In the genomic region with DNA sequence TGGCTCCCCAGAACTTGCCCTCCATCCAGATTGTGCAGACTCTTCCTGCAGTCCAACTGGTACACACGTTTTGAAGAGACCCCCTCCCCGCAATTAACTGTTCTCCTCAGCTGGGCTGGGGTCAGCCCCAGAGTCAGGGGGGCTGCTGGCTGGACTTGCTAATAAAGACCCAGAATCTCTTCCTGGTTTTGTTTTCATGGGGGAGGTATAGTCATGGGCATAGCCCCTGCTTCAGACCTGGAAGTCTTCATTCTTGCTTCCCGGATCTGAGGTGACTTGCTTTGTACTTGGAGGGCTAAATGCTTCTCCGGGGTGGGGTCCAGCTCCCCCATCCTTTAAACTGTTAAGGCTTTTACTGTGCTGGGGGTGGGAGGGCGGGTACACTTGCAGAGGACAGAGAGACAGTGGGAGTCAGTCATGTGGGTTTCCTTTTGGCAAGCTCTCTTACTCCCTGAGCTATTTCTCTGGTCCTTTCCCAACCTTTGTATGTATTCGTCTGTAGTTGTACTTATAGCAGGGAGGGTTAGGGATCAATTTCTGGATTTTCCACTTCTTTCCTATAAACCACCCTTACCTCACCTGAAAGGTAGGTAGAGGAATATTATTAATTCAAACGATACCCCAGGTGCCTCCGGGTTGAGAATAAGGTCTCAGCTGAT, we compare ENCODE assay signal across 8 mouse cellular contexts. TPM values are rescaled to one million over a fixed set of nuclear protein-coding genes. Genes with fewer than 3 reads are reported as not detected.
DNase-seq lines count a peak whose midpoint lies in the region; ATAC-seq and TF ChIP-seq lines count a peak whose summit lies in the region.

A gene (plus strand): TSS at position 205 of the 659 bp plus-strand sequence.

- ATAC-seq in lung, embryonic 14.5 days (ENCODE audit: insufficient read depth) = no peak
- ATAC-seq in forebrain, embryonic 13.5 days = no peak
- no peak for ATAC-seq in neural tube, embryonic 15.5 days (ENCODE audit: low FRiP score)
- no peak for ATAC-seq in megakaryocyte progenitor cell, adult 5-6 weeks (replicated peaks; ENCODE audit: poor library complexity)

- peaks cover 37% of the 10 kb centered on the region for H3K36me3 ChIP-seq in lung, embryonic 14.5 days (ENCODE audit: insufficient read depth)
- peaks cover 43% of the 10 kb centered on the region for H3K36me3 ChIP-seq in forebrain, embryonic 13.5 days (ENCODE audit: poor library complexity, severe bottlenecking)
- peaks cover 31% of the 10 kb centered on the region for H3K36me3 ChIP-seq in neural tube, embryonic 15.5 days

- no peak for DNase-seq in lung, embryonic 14.5 days
- no peak for DNase-seq in lung, postnatal 14 days
- DNase-seq in left cerebral cortex, postnatal 10 days (ENCODE audit: extremely low spot score in 1 of 2, low spot score in 2 of 2) = no peak
- DNase-seq in ovary, postnatal 14 days (ENCODE audit: low spot score) = no peak
- DNase-seq in adrenal gland, adult 8-10 months = no peak

- no peak for TF ChIP-seq CTCF in lung, embryonic 14.5 days (IDR thresholded peaks at IDR 0.05; ENCODE audit: low read depth)

- H3K27me3 ChIP-seq in lung, embryonic 14.5 days (ENCODE audit: insufficient read depth, low read length) = no peaks in the 10 kb centered on the region
- no peaks in the 10 kb centered on the region for H3K27me3 ChIP-seq in forebrain, embryonic 13.5 days
- no peaks in the 10 kb centered on the region for H3K27me3 ChIP-seq in neural tube, embryonic 15.5 days (replicated peaks)

- intact Hi-C loops in left cerebral cortex, postnatal 10 days (cut with DNase I) = no loop called here

- H3K9me3 ChIP-seq in lung, embryonic 14.5 days (ENCODE audit: low read depth, low read length) = no peaks in the 10 kb centered on the region
- H3K9me3 ChIP-seq in forebrain, embryonic 13.5 days (replicated peaks) = no peaks in the 10 kb centered on the region
- no peaks in the 10 kb centered on the region for H3K9me3 ChIP-seq in neural tube, embryonic 15.5 days (replicated peaks)

- H3K4me2 ChIP-seq in lung, embryonic 14.5 days = peak within 1 kb of the TSS; percentile 53
- peak within 1 kb of the TSS; percentile 74 for H3K4me2 ChIP-seq in forebrain, embryonic 13.5 days
- H3K4me2 ChIP-seq in neural tube, embryonic 15.5 days = peak within 1 kb of the TSS; percentile 95

- peak within 1 kb of the TSS; percentile 18 for H3K4me3 ChIP-seq in lung, embryonic 14.5 days (ENCODE audit: low read depth, low read length)
- peak within 1 kb of the TSS; percentile 43 for H3K4me3 ChIP-seq in forebrain, embryonic 13.5 days
- H3K4me3 ChIP-seq in neural tube, embryonic 15.5 days (replicated peaks) = peak within 1 kb of the TSS; percentile 47

- no peak within 1 kb of the TSS; the same call in 1 of the 2 replicates for H3K9ac ChIP-seq in lung, embryonic 14.5 days
- peak within 1 kb of the TSS; percentile 73 for H3K9ac ChIP-seq in forebrain, embryonic 13.5 days
- peak within 1 kb of the TSS; percentile 64 for H3K9ac ChIP-seq in neural tube, embryonic 15.5 days (replicated peaks)

- 34% methylated on average over 8 of the region's 8 CpGs for WGBS in lung, embryonic 14.5 days
- WGBS in forebrain, embryonic 13.5 days = 21% methylated on average over 8 of the region's 8 CpGs
- 30% methylated on average over 8 of the region's 8 CpGs for WGBS in neural tube, embryonic 15.5 days

- peak within 1 kb of the TSS; percentile 63 for H3K27ac ChIP-seq in lung, embryonic 14.5 days (ENCODE audit: low read depth)
- peak within 1 kb of the TSS; percentile 99 for H3K27ac ChIP-seq in forebrain, embryonic 13.5 days
- H3K27ac ChIP-seq in neural tube, embryonic 15.5 days (replicated peaks) = peak within 1 kb of the TSS; percentile 99

- H3K4me1 ChIP-seq in lung, embryonic 14.5 days (ENCODE audit: insufficient read depth) = peaks cover 32% of the 10 kb centered on the region
- H3K4me1 ChIP-seq in forebrain, embryonic 13.5 days = peaks cover 67% of the 10 kb centered on the region
- H3K4me1 ChIP-seq in neural tube, embryonic 15.5 days = peaks cover 64% of the 10 kb centered on the region

RNA-seq across cellular contexts. Expression of the gene that starts here (rescaled TPM):
- polyA plus RNA-seq in lung, embryonic 14.5 days (2014; fragmentation: Nextera tagmentation; extraction: Ambion mirVana) = 1.4 and 2.3 TPM in 2 replicates
- 21.2 and 24.9 TPM in 2 replicates for polyA plus RNA-seq in forebrain, embryonic 13.5 days (2015; fragmentation: Nextera tagmentation; extraction: Ambion mirVana)
- 10 to 100 TPM; 70.1 to 72.6 TPM for total RNA-seq in left cerebral cortex, postnatal 10 days (2021)
- polyA plus RNA-seq in neural tube, embryonic 15.5 days (2015; fragmentation: Nextera tagmentation; extraction: Ambion mirVana) = 30.8 and 36.3 TPM in 2 replicates
- 0.20 and 0.64 TPM in 2 replicates for total RNA-seq in megakaryocyte progenitor cell, adult 5-6 weeks (2015)
- total RNA-seq in megakaryocyte progenitor cell, adult 5-6 weeks (2017) = not detected in 2 replicates
- 10 to 100 TPM in 2 of 4 experiments, 1 to 10 TPM in 2; 8.5 to 13.3 (median 10.4) TPM for total RNA-seq in adrenal gland, adult 8-10 months (2022)

Comparison
In these comparisons a context has a peak if more than half of its experiments do, and no peak if none do; other contexts are left out.
1. RNA of the gene that starts here (total RNA-seq): 70.1 to 72.6 TPM in left cerebral cortex, postnatal 10 days and 8.5 to 13.3 TPM in adrenal gland, adult 8-10 months; 0.20 to 0.64 TPM in megakaryocyte progenitor cell, adult 5-6 weeks; every median in the first group is over 4 times any median in the second.
2. RNA of the gene that starts here (total RNA-seq): 70.1 to 72.6 TPM in left cerebral cortex, postnatal 10 days; 8.5 to 13.3 TPM in adrenal gland, adult 8-10 months; every median in the first group is over 4 times any median in the second.
3. Peak in every context shown above with its lines, with median percentiles within 50 percentile points of each other: H3K27ac ChIP-seq, H3K4me2 ChIP-seq and H3K4me3 ChIP-seq.